Mouse (Mus musculus): ENCODE measurements at regions not wholly inside any gene's neighbourhood (a gene's known extent, or its start where the extent isn't known, plus 50 kb on each side); places are given as distances from the start of the nearest gene placed in this dataset.

DNA sequence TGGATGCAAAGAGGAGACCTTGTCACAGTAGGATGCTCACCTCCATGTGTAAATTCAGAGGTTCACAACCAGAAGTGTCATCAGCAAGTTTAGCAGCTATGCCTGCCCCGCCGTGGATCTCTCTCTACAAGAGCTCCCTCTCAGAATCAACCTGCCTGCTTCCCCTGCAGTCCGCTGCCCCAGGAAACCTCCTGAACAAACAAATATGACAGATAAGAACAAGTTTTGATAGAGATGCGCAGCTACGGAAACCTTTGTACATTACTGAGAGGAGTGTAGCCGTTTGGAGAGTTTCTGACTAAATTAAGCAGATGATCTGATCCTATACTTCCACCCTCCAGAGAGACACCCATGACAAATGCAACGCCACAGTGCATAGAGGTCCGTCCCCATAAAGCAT lies 88.8 kb upstream of the Cadm1 start:
- TF ChIP-seq CTCF (IDR thresholded peaks at IDR 0.05; ENCODE audit: control insufficient read depth, insufficient read depth, low read length) (no peak), POLR2A (IDR thresholded peaks at IDR 0.05; ENCODE audit: borderline replicate concordance, control insufficient read depth, low read depth, low read length) (no peak)

Data from bone marrow, adult 2 months (tissue).